Mouse (Mus musculus) small intestine, adult 2 months (tissue): ENCODE measurements around the gene Mettl17.
"Not testable (repeated sequence)": the region's sequence is repeated elsewhere in the genome, so short reads cannot be mapped to it uniquely, and the experiment has no call there.

ENCODE experiments used
- CTCF ChIP-seq: fragments of 200-500 bp; IDR thresholded peaks from 2 replicates; pipeline ENCODE4 v1.5.1; 2012; ENCODE audit warnings: low read depth, mild to moderate bottlenecking, control low read depth, inconsistent platforms, low read length, moderate library complexity, mixed read lengths; ENCODE audit not compliant: insufficient replicate concordance, insufficient read length; ENCODE audit errors: extremely low read depth
- POLR2A ChIP-seq: fragments of 200-500 bp; IDR thresholded peaks from 2 replicates; pipeline ENCODE4 v1.6.1; 2012; ENCODE audit warnings: low read depth, mild to moderate bottlenecking, control low read depth, inconsistent platforms, low read length, moderate library complexity

DNA sequence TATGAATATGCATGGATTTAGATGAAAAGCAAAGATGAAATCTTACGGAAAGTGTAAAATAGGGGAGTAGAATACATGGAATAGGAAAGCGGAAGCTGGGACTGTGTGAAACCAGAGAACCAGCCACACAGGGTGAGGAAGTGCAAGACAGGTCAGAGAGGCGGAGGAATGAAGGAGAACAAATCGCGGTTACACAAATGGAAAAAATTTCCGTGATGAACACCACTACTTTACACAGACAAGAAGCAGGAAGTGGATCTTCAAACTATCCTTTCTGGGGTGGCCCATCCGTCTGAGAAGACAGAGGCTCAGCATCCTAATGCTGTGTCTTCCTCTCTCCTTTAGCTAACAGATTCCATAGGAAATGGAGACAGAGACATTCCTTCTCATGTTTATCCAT, 29.4 kb upstream of the Mettl17 start:
- TF ChIP-seq CTCF, POLR2A: not testable (repeated sequence)
